Mouse (Mus musculus) v-Abl transformed pro-B cells (cell line): Measurements from ENCODE around the gene Strap.

ENCODE experiments used
- in situ Hi-C, 2 experiments: fragments of 400-800 bp; cut with MboI; formaldehyde crosslinking; loops; one replicate each; pipeline ENCODE4 v1.15.1; 2025; ENCODE audit not compliant: unreplicated experiment in 2 of 2

Gene Strap

GRCm38 (mm10) chr6:137716802-137717201 is 18.1 kb upstream of the Strap start:
- in situ Hi-C loops = loop anchor here in 1 of 2 experiments (10.0 to 25.0 kb wide), 2 partner anchors 262 to 505 kb away; no protein-coding TSS in a partner anchor

DNA sequence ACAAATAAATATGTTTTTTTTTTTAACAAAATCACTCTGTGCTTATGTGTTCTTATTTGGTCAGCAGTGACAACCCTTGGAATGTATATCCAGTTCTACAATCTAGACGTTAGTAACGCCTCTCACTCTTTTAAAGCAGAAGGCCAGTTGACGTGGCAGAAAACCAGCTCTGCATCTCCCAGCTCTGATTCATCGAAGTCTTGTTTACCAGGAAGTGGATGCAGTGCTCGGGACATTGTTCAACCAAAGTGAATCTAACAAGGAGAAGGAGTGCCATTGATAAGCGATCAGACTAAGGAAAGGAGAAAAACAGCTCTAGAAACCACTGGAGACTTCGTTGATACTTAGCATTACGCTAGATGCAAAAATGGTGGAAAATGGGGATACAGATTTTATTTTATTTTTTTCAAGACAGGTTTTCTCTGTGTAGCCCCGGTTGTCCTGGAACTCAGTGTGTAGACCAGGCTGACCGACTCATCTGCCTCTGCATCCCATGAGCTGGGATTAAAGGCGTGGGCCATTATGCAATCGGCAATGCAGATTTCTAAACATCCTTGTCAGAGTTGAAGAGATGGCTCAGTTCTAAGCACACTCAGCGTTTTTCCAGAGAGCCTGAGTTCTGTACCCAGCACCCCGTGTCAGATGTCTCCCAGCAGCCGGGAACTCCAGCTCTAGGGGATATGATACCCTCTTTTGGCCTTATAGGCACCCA is 12.5 kb upstream of the Strap start:
- in situ Hi-C loops = loop anchor here (5.0 to 25.0 kb wide), 3 partner anchors 260 to 518 kb away; no protein-coding TSS in a partner anchor

GRCm38 (mm10) chr6:137723898-137724297 is 11.0 kb upstream of the Strap start:
- in situ Hi-C loops = loop anchor here (5.0 to 25.0 kb wide), 3 partner anchors 262 to 519 kb away; no protein-coding TSS in a partner anchor

- in situ Hi-C loops = loop anchor here (10.0 to 25.0 kb wide), 5 partner anchors 90 to 1297 kb away; partner anchors contain the start of genes BC049715 (in 2 of the 2), Smco3 (in 2 of the 2) and Wbp11 (in 2 of the 2)
These were observed 425 bp upstream of the Strap start for GRCm38 (mm10) chr6:137734460-137734845.

DNA sequence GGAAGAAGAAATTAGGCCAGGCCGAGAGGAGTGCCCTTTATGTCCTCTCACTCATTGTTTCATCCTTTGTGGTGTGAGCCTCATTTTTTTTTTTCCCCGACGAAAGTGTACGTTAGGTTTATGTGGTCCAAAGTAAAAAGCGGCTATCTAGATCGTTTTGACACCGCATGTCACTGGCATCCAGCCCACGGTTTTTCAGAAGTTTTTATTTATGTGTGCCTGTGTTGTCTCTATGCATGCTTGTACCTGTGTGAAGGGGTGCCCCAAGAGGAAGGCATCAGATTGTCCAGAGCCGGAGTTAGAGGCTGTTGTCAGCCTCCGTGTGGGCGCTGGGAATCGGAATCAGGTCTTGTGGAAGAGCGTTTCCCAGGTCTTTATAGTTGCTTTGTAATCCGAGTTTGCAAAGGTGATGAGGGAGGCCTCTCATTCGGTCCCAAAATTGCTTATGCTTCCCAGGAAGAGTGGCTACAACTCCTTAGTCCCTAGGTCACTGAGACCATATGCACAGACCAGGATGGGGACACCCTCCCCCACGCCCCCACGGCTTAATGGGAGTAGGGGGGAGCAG is 877 bp downstream of the Strap start:
- in situ Hi-C loops = loop anchor here (10.0 to 25.0 kb wide), 5 partner anchors 91 to 1298 kb away; partner anchors contain the start of genes BC049715 (in 2 of the 2), Smco3 (in 2 of the 2) and Wbp11 (in 2 of the 2)

GRCm38 (mm10) chr6:137740972-137741371 is 6.1 kb downstream of the Strap start:
- in situ Hi-C loops = loop anchor here (25.0 kb wide), 4 partner anchors 754 to 1304 kb away; partner anchors contain the start of genes BC049715 (in 2 of the 2), Smco3 (in 2 of the 2) and Wbp11 (in 2 of the 2)

DNA sequence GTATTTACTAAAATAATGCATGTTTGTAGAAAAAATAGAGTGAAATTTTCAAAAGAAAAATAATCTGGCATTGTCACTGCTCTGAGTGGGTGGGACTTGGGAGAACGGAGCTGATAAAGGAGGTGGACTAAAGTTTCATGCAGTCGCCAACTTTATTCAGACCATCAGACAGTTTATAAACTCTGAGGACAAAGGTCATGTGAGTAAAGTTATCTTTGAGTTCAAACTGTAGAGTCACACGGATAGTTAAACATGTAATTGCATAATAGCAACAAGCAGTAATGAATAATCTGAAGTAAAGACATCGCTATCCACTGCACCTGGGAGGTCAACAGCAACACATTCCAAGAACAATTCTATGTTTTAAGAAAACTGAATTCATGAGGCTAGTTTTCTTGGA is 9.8 kb downstream of the Strap start:
- in situ Hi-C loops = loop anchor here (25.0 kb wide), 4 partner anchors 757 to 1307 kb away; partner anchors contain the start of genes BC049715 (in 2 of the 2), Smco3 (in 2 of the 2) and Wbp11 (in 2 of the 2)

- in situ Hi-C loops = loop anchor here (25.0 kb wide), 4 partner anchors 760 to 1310 kb away; partner anchors contain the start of genes BC049715 (in 2 of the 2), Smco3 (in 2 of the 2) and Wbp11 (in 2 of the 2)
These were observed 12.5 kb downstream of the Strap start for GRCm38 (mm10) chr6:137747174-137747928.

- in situ Hi-C loops = loop anchor here in 1 of 2 experiments (10.0 kb wide), 1 partner anchor 403 kb away; no protein-coding TSS in a partner anchor
These were observed 16.8 kb downstream of the Strap start for GRCm38 (mm10) chr6:137751551-137752274.

- in situ Hi-C loops = loop anchor here in 1 of 2 experiments (10.0 kb wide), 1 partner anchor 403 kb away; no protein-coding TSS in a partner anchor
These were observed 17.4 kb downstream of the Strap start for GRCm38 (mm10) chr6:137752275-137752655.

- in situ Hi-C loops = loop anchor here in 1 of 2 experiments (10.0 kb wide), 1 partner anchor 401 kb away; no protein-coding TSS in a partner anchor
These were observed 19.4 kb downstream of the Strap start, which contains the start of gene Dera for GRCm38 (mm10) chr6:137754056-137754856. Gene Dera (plus strand): TSS chr6:137754546.

GRCm38 (mm10) chr6:137754857-137755232 is 20.0 kb downstream of the Strap start:
- in situ Hi-C loops = loop anchor here in 1 of 2 experiments (10.0 kb wide), 1 partner anchor 400 kb away; no protein-coding TSS in a partner anchor

- in situ Hi-C loops = loop anchor here in 1 of 2 experiments (10.0 kb wide), 1 partner anchor 398 kb away; no protein-coding TSS in a partner anchor
These were observed 21.4 kb downstream of the Strap start for GRCm38 (mm10) chr6:137756310-137756709.

DNA sequence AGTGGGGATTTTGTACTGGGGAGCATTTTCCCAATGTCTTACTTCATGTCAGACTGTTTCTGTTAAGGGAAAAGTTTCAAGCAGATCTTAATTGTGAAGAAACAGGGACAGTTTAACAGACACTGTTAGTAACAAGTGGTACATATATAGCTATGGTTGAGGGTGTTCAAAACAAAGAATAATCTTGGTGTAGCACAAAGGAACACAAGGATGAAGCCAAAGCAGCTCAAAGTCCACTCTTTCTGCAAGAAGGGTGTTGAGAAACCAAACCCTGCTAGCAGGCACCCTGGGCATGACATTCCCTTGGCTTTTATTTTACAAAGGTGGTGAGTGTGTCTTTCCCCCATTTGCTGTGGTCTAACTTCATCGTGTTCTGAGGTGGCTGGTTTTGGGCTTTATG is 23.0 kb downstream of the Strap start:
- in situ Hi-C loops = loop anchor here in 1 of 2 experiments (10.0 kb wide), 1 partner anchor 397 kb away; no protein-coding TSS in a partner anchor

DNA sequence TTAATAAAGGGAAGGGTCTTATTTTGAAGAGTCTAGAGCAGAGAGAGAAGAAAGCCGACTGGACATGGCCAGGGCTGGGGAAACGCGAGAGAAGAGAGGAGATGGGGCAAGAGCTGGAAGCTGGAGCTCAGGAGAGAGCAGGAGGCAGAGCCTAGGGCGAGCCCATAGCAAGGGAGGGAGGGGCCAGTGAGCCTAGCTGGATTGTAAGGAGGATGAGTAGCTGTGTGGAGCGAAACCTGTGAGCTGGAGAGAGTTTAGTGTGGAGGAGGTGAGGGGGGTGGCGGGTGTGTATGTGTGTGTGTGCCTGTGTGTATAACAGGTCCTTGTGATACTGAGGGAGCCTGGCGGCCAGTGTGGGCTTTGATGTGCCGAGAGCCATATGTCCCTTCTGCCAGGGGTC is 24.8 kb downstream of the Strap start:
- in situ Hi-C loops = loop anchor here (10.0 kb wide), 1 partner anchor 395 kb away; no protein-coding TSS in a partner anchor

- in situ Hi-C loops = loop anchor here in 1 of 2 experiments (10.0 kb wide), 1 partner anchor 394 kb away; no protein-coding TSS in a partner anchor
These were observed 26.1 kb downstream of the Strap start for GRCm38 (mm10) chr6:137760966-137761365.

DNA sequence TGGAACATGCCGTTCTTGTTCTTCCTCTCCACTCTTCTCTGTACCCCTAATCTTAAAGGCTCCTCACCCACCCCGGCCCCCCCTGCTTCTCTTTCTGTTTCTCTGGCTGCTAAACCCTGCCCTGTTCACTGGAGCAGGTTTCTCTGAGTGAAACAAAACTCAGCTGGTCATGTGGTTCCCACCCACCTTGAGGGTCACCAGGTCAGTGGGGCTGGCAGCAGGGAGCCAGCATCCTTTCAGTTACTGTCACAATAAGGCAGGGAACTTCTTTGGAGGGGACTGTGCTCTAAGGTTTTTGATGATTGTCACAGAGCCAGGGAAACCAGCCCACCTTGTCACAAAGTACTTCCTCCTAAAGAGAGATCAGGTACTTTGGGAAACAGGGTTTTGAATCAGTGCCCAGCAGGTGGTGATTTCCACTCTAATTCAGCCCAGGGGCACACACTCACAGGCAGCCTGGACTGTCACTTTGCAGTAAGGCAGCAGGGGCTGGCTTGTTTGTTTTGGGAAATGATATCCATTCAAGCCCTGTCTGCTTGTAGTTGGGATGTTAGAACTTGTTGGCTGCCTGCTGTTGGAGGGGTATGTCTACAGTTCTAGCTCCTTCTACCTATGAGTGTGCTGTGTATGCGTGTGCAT is 29.8 kb downstream of the Strap start:
- in situ Hi-C loops = loop anchor here in 1 of 2 experiments (10.0 kb wide), 1 partner anchor 390 kb away; no protein-coding TSS in a partner anchor

DNA sequence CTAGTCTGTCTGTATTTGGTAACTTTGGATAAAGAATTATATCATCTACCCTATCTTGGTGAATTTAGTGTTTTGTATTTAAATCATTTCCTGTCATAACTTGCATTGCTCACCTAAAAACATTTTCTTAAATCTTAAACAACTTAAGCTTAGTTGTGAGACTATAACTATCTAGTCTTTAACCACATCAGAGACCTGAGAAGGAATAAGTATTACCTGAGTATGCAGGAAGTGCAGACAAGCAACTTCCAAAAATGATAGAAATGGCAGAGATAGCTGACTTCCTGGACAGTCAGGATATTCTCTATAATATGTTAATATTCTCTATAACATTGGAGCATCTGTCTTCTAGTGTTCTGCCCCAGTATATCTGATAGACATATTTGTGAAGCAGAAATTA is 31.3 kb downstream of the Strap start:
- in situ Hi-C loops = loop anchor here in 1 of 2 experiments (10.0 kb wide), 1 partner anchor 389 kb away; no protein-coding TSS in a partner anchor
